Mouse (Mus musculus) gastrocnemius, postnatal 36 days (tissue): ENCODE data around the gene Gm21885. TPM values are rescaled to one million over a fixed set of nuclear protein-coding genes. Genes with fewer than 3 reads are reported as not detected.

Experiments used
- DNase-seq, 2 experiments: peaks; one replicate each; pipeline ENCODE4 v3.0.0; 2022
- intact Hi-C: fragments of 180-260 bp; cut with DNase I; formaldehyde crosslinking; loops from one replicate; pipeline ENCODE4 v1.15.1; 2025
- long read RNA-seq, 2 experiments: library from polyadenylated mRNA; stranded (forward); transcript quantifications; one replicate each; pipeline ENCODE4 v2.0.0; 2021
- total RNA-seq, 2 experiments: library from RNA; stranded (reverse); gene quantifications; 2 replicates each; pipeline ENCODE4 v1.2.3; 2021

Gene Gm21885
- total RNA-seq, result not detected
- long read RNA-seq, experiment 1, result 0 reads
- long read RNA-seq, experiment 2, result 0 reads

- intact Hi-C loops, result no loop called here
- DNase-seq, result no peak
Measured at GRCm38 (mm10) chr11:94281199-94282181, at the start of gene Gm21885. Gene Gm21885, plus strand, starts transcription at chr11:94281873.

GRCm38 (mm10) chr11:94233405-94233804 is 48.3 kb upstream of the Gm21885 start:
- intact Hi-C loops, result no loop called here
- DNase-seq, result peak in 1 of 2 experiments; percentile 1

GRCm38 (mm10) chr11:94234380-94234779 is 47.3 kb upstream of the Gm21885 start:
- peak in 1 of 2 experiments; percentile 0 for DNase-seq
- intact Hi-C loops, result no loop called here

GRCm38 (mm10) chr11:94234857-94235256 is 46.8 kb upstream of the Gm21885 start:
- intact Hi-C loops, result loop anchor here (1.0 to 5.0 kb wide), 3 partner anchors 42 to 252 kb away; partner anchors contain the start of gene Spata20
- no peak for DNase-seq

- peak in 1 of 2 experiments; percentile 54 for DNase-seq
- intact Hi-C loops, result loop anchor here (5.0 kb wide), 2 partner anchors 171 to 251 kb away; partner anchors contain the start of gene Spata20
Measured at GRCm38 (mm10) chr11:94236074-94236473, 45.6 kb upstream of the Gm21885 start.

GRCm38 (mm10) chr11:94238786-94239185 is 42.9 kb upstream of the Gm21885 start:
- intact Hi-C loops, result loop anchor here (5.0 kb wide), 2 partner anchors 169 to 249 kb away; partner anchors contain the start of gene Spata20
- DNase-seq, result peak in 1 of 2 experiments; percentile 3

GRCm38 (mm10) chr11:94239706-94240105 is 42.0 kb upstream of the Gm21885 start:
- intact Hi-C loops, result loop anchor here (5.0 kb wide), 2 partner anchors 168 to 248 kb away; partner anchors contain the start of gene Spata20
- DNase-seq, result no peak

GRCm38 (mm10) chr11:94242760-94243421 is 38.8 kb upstream of the Gm21885 start:
- DNase-seq, result no peak
- intact Hi-C loops, result no loop called here

GRCm38 (mm10) chr11:94243422-94244180 is 38.1 kb upstream of the Gm21885 start:
- intact Hi-C loops, result no loop called here
- DNase-seq, result no peak

GRCm38 (mm10) chr11:94244385-94244784 is 37.3 kb upstream of the Gm21885 start:
- intact Hi-C loops, result no loop called here
- no peak for DNase-seq

- intact Hi-C loops, result no loop called here
- DNase-seq, result no peak
Measured at GRCm38 (mm10) chr11:94245955-94246788, 35.5 kb upstream of the Gm21885 start, which contains the start of gene Wfikkn2. Gene Wfikkn2, minus strand, starts transcription at chr11:94246005.

- no peak for DNase-seq
- intact Hi-C loops, result no loop called here
Measured at GRCm38 (mm10) chr11:94246789-94247061, 34.9 kb upstream of the Gm21885 start.

GRCm38 (mm10) chr11:94253156-94253555 is 28.5 kb upstream of the Gm21885 start:
- intact Hi-C loops, result no loop called here
- DNase-seq, result no peak

GRCm38 (mm10) chr11:94253691-94254090 is 28.0 kb upstream of the Gm21885 start:
- no peak for DNase-seq
- intact Hi-C loops, result no loop called here

- DNase-seq, result no peak
- intact Hi-C loops, result no loop called here
Measured at GRCm38 (mm10) chr11:94255733-94256132, 25.9 kb upstream of the Gm21885 start.

- intact Hi-C loops, result no loop called here
- no peak for DNase-seq
Measured at GRCm38 (mm10) chr11:94257987-94258386, 23.7 kb upstream of the Gm21885 start.

GRCm38 (mm10) chr11:94259814-94260213 is 21.9 kb upstream of the Gm21885 start:
- no peak for DNase-seq
- intact Hi-C loops, result no loop called here

- no peak for DNase-seq
- intact Hi-C loops, result no loop called here
Measured at GRCm38 (mm10) chr11:94261585-94262370, 19.9 kb upstream of the Gm21885 start.
